Mouse (Mus musculus) frontal cortex, postnatal 36 days (tissue): ENCODE data around the gene Ifi211.
A peak's percentile ranks its signal among the peaks of the same experiment; 100 is the strongest.
"Not testable (repeated sequence)": the region's sequence is repeated elsewhere in the genome, so short reads cannot be mapped to it uniquely, and the experiment has no call there.

Source experiments
- DNase-seq, 2 experiments: peaks; one replicate each; pipeline ENCODE4 v3.0.0; 2022; ENCODE audit warnings: low spot score in 2 of 2

Gene Ifi211

DNA sequence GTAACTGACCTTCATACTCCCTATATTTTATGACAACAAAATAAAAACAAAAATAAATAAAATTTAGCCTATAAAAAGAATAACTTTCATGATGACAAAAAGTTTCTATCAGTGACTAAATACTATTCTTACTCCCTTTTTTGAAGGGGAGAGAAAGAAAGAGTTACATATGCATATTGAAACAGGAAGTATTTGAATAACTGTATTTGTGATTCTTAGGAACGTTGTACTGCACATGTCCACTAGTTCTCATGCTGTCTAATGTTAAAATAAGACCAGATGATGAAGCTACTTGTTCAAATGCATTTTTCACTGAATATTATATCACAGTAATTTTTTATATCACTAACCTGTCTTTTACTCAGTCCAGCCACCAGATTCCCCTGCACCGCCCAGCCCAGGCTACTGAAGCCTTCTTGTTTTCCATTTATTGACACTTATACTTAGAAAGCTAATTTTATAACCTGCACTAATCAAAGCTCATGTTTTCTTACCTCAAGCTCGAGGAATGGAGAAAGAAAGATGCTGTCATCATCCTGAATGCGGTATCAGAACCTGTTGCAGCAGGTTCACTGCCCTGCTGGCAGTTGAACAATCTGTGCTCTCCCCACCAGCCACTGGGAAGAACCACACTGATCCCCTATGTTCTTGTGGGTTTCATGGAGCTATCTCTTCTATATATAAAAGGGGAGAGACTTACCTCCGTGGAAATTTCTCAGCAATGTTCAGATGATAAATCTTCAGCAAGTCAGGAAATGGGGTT is 33.4 kb downstream of the Ifi211 start:
- not testable (repeated sequence) for DNase-seq

DNA sequence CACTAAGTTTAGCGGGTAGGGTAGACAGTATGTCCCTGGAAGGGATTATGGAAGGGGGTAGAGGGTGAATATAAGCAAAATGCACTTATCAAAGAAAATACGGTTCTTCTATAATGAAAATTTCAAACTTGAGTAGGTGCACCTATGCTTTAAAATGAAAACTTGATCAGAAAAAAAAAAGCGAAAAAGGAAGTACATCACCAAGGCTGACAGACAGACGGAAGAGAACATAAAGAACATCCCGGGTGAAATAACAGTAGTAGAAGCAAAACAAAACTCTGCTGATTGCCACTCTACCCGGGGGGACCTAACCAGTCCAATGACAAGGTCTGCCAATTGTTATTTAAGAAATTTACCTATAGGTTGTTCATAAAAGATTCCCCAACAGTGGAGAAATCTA is 34.6 kb downstream of the Ifi211 start:
- DNase-seq, result not testable (repeated sequence)

DNA sequence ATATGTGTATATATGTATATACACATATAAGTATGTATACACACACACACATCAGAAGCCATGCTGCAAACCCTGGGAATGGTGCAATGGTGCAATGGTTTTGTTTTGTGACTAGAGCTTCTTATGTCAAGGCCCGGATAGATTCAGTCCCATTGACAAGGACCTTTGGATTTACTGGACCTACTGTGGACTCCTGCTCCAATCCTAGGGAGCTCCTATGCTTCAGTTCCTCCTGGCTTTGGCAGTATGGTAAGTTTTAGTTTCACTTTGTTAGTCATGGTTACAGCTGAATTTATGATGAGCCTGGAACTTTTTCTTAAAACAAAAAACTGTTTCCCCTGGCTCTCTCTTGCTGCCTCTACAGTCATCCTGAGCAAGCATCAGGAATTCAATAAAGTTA is 35.7 kb downstream of the Ifi211 start:
- DNase-seq, result not testable (repeated sequence)

DNA sequence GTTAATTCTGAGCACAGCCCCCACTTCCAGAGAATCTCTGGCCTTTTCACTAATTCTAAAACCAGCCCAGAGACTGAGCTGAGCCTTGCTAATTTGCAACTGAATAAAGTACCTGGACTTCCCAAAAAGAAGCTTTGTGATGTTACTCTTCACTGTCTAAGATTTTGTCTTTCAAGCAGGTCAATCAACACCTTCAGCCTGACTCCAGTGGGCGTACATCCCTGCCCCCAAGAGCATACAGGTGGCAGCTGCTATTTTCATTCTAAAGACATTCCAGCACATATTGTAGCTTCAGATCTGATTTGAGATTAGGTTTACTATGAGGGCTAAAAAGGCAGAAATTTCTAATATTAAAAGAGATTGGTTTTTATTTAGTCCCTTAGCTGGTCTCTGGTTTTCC is 44.3 kb downstream of the Ifi211 start:
- not testable (repeated sequence) for DNase-seq

DNA sequence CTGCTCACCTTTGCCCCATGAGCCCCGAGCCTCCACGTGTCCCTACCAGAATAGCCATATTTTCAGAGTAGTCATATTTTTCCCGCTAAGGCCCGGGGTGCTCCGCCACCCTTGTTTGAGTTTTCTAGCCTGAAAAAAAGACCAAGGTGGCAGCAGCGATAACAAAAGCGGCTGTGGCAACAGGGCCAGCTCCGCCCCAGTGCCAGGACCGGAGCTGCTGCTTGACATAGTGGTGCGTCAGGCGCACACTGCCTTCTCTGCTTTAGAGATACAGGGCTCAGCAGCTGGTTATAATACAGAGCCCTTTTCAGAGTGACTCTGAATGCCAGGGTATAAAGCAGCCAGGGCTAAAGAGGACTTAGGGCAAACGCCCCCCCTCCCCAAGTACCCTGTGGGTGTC is 46.3 kb downstream of the Ifi211 start:
- DNase-seq, result no peak

DNA sequence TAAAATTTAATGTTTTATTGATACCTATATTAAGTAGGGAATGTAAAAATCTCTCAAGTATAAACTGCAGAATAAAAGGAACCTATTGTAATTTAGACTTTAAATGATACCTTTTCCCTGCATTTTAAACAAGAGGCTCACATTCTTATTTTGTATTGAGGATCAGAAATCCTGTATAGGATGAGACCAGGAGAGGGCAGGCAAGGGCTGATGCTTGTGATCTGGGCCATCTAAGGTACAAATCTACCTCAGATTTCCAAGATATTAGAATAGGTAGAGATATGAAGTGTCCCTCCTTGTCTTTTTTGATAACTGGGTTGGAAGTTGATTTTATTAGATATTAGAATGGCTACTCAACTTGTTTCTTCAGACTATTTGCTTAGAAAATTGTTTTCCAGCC is 59.1 kb downstream of the Ifi211 start:
- peak; percentile 6 to 30 for DNase-seq

DNA sequence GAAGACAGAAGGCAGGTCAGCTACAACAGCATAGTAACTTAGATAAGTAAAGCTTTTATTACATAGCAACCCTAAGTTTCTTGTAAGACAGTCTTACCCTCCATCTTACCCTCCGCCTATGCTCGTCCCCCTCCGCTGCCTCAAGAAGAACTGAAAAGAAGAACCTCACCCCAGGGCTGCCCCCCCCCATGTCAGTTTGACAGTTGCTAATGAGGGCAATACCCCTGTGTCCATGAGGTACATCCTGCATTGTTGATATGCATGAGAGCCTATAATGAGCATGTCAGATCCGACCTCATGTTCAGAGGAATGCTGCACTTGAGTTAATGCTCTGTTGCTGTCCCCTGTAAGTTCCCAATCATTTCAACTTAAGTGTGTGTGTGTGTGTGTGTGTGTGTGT is 60.0 kb downstream of the Ifi211 start:
- DNase-seq, result not testable (repeated sequence)
